Mouse (Mus musculus): ENCODE measurements around the gene Cyb5b.
"Not testable (repeated sequence)": the region's sequence is repeated elsewhere in the genome, so short reads cannot be mapped to it uniquely, and the experiment has no call there.

Cyb5b gene

DNA sequence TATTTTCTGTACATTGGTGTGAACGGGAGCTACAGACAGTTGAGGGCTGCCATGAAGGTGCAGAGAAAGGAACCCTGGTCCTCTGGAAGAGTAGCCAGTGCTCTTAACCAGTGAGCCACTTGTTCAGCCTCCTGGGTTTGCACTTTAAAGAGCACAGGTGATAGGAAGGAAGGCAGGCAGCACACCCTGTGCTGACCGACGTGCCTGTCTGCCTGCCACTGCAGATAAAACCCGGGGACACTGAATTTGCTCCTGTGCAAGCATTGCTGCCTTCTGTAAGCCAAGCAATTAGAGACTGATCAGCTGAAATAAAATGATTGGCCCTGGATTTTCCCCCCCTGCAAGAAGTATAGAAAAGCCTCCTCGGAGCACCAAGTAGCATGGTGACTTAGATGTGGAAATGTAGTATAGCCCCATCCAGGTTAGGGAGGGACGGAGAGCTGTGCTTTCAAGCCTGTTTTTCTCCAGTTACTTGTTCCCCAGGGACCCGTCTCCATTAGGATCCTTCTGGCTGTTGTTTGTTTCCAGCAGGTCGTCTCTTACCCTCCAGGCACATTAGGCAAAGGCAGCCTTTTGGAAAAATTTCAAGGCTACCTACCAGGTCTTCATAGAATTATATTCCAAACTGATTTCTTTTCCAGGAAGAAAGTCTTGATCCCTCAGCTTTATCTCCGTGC is 22.7 kb downstream of the Cyb5b start:
- no peak for DNase-seq (ENCODE audit: low read depth, low spot score)

DNA sequence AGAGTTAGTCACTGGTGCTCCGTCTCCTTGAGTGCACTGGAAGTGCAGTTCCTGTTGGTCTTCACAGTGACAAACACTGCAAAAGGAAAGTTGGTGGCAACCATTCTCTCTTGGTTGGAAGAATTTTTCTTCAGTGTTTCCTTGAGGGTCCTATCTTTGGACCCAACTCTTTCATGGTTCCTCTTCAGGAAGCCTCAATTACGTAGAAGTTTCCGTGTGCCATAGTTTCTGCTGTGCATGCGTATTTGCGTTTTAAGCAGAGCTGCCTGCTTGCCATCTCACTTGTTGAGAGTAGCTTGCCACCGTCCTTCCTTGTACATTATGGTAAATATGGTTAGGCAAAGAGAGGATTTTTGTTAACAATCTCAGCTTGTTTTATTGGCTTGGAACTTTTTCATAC is 30.7 kb downstream of the Cyb5b start:
- no peak for DNase-seq (ENCODE audit: low read depth, low spot score)

DNA sequence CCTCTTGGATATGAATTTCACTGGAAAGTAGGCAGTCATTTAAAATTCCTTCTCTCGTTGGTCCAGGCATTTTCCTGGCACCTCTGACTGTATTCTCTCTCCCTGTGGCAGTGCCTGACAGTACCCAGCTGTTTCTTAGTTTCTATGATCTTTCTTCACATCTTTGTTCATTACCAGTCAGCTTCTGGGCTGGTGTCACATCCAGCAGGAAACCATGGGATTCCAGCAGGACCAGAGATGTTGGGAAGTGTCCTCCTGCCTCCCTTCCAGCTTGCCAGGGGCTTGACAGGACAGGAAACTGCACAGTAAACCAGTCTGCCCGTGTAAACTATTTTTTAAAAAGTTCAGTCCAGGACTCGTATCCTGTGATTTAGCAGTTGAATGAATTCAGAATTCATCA is 34.6 kb downstream of the Cyb5b start:
- DNase-seq (ENCODE audit: low read depth, low spot score) = no peak

DNA sequence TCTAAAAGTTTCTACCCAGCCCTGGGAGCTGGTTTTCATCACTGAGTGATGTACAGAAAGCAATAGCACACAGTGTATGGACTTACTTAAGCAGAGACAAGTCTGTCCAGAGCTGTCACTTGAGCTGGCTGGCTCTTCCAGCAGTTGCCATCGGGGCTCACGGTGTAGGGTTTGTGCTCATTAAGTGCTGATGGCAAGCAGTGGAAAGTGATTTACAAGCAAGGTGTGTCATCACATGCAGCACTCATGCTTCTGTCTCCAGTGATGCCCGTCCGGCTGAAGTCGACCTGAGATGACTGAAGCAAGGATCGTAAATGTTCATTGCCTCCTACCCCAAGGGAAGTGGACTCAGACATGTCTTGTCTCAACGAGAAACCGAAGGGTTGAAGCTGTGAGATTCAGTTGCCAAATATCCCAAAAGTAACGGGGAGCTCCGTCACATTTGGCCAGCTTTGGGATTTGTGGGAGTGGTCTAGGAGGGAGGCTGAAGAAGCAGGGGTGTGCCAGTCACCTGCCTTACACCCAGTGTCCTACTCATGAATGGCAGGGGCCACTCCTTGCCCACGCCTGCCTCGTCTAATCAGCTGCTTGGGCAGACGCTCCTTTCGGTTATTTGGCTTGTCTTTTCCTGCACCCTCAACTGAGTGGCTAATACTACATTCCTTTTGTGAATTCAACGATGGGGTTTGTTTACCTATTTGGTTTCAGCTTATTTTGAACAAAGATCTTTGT is 36.4 kb downstream of the Cyb5b start:
- DNase-seq (ENCODE audit: low read depth, low spot score) = no peak

DNA sequence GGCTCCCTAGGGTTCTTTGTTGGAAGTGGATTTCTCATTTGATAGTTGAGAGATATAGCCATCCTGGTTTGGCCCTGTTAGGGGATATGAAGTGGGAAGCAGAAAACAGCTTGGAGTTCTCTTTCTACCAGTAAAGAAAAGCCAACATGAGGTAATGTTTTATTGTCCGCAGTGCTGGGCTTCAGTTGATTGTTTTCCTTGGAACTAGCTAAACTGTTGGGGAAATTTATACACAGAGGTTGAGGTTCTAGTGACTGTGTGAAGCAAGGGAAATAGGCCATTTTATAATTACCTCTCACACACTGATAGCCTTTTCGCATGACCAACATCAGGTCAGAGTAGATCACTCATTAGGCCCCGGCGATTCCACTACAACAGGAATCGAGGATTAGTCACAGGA is 37.2 kb downstream of the Cyb5b start:
- no peak for DNase-seq (ENCODE audit: low read depth, low spot score)

DNA sequence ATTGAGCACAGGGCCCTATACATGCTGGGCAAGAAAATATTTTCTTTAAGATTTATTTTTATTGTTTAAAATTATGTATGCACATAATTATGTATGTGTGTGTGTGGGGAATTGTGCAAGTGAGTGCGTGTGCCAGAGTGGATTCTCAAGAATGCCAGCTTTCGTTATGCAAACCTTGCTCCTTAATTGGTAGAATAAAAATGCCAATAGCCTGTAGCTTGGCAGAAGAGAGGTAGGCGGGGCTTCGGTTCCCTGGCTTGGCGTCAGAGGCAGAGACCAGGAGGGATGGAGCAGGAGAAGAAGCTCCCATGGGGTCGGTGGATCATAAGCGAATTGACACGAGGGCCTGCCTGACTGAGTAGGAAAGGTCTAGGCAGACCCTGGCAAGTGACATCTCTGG is 42.2 kb downstream of the Cyb5b start:
- DNase-seq (ENCODE audit: low read depth, low spot score) = no peak

DNA sequence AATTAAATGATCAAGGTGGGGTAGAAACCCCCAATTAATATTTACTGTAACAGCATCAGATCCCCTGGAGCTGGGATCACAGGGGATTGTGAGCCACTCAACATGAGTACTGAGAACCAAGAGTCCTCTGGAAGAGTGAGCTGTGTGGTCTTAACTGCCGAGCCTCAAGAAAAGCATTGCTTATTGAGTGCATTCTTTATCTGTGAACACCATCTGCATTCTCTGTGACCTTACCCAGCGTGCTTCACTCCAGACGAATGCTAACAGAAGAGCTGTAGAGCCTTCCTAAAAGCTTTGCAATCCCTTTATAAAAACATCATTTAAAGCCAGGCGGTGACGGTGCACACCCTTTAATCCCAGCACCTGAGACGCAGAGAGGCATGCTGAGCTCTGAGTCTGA is 42.9 kb downstream of the Cyb5b start:
- DNase-seq (ENCODE audit: low read depth, low spot score) = no peak

DNA sequence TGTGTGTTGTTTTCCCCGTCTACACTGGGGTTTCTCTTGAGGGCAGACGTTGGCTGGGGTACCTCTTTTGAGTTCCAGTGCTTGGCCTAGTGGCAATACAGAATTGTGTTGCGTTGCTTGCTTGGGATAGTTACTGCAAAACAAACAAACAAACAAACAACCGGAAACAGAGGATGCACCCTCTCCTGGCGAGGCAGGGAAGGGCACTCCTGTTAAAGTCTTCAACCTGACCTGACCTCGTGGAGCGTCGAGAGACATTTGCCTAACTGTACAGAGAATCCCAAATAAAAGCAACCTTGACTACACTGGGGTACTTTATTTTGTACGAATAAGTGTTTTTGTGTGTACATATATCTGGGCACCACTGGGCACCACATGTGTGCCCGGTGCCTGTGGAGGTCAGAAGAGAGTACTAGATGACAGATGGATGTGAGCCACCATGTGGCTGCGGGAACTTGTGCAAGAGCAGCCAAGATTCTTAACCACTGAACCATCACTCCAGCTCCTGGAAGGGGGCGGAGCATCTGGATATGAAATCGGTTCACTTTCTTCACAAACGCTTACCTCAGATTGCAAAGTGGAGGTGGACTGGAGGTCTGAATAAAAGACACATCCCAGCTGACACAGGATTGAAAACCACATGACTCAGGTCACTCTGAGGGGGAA is 44.5 kb downstream of the Cyb5b start:
- no peak for DNase-seq (ENCODE audit: low read depth, low spot score)

DNA sequence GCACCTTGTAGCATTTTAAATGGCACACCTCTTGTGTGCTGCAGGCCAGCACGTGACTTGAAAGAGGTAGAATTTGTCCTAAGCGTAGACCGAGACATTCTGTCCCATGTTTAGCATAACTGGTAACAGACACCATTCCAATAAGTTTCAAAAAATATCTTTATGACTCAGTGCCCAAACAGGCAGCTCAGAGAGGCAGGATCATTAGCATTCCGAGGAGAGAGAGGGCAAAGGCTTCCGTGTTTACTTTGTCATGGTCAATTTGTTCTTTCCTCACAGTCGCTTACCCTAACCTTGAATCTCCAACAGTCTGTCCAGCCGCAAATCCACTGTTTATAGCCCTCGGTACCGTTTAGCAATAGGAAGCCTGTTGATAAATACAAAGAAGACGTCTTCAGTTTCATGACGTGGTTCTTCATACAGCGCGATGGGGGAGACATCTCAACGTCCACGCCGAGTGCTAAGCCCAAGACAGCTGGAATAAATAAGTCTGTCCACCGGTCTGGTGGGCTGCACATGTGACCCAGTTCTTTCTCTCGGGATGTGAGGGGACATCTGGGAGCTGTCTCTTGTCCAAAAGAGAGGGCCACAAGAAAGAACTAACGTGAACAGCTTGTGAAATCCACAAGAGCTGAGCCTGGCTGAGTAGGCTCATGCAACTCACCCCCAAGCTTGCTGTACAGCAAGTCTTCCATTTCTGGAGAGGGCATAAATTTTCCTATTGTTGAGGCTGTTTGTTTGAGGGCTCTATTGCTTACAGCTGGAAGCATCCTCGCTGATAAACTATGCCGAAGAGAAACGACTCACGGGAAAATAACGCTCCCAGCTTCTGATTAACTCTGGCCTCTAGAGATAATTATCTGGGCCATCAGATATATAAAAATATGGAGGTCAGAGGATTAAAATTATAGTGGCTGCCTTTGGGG is 47.7 kb downstream of the Cyb5b start:
- DNase-seq (ENCODE audit: low read depth, low spot score) = no peak

DNA sequence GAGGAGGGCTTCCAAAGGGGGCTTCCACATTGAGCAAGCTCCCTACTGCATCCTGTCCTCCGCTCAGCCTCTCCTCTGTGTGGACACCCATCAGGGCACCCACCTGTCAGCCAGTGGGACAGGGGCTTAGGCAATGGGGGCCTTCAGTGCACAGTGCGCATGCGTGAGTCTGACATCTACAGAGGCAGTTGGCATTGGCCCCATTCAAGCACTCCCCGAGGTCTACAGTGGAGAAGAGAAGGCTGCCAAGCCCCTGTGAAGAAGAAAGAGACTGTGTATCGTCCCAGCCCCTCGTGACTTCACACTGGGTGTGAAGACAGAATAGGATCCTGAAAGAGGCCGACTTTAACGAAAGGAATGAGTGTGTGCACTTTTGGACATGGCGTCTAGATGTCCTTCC is 54.7 kb downstream of the Cyb5b start:
- no peak for DNase-seq (ENCODE audit: low read depth, low spot score)

DNA sequence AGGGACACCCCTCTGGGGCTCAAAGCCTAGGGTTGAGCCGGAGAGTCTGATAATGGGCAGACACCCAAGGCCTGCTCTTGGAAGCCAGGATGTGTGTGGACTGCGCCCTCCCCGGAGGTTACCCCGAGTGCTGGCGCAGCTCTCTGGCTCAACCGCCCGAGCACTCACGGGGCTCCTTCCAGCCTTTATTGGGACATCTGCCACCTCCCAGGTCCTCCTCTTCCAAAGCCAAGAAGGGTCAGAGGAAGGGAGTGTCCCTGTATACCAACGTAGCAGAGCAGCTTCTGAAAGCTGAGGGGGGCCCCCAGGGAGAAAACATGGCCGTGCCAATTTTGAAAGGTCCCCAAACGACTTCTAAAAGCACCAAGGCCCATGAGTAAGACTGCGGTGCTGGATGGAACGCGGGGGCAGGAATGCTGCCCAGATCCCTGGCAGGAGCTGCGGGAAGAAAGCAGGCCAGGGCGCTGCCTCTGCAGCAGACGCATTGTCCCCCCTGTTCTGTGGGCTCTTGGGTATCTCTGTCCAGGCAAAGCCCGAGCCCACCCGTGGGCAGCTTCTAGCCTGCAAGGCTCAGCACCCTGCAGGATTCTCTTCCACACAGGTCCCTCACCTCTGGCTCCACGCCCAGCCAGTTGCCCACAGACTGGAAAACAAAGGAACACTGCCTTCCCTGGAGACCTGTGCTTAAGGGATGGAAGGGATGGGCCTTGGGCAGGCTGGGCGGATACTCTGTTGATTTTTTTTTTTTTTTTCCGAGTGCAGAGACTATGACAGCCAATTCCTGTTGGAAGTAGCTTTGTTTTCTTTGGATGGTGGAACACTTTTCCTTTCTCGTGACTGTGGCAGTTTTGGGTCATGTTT is 55.5 kb downstream of the Cyb5b start:
- no peak for DNase-seq (ENCODE audit: low read depth, low spot score)

DNA sequence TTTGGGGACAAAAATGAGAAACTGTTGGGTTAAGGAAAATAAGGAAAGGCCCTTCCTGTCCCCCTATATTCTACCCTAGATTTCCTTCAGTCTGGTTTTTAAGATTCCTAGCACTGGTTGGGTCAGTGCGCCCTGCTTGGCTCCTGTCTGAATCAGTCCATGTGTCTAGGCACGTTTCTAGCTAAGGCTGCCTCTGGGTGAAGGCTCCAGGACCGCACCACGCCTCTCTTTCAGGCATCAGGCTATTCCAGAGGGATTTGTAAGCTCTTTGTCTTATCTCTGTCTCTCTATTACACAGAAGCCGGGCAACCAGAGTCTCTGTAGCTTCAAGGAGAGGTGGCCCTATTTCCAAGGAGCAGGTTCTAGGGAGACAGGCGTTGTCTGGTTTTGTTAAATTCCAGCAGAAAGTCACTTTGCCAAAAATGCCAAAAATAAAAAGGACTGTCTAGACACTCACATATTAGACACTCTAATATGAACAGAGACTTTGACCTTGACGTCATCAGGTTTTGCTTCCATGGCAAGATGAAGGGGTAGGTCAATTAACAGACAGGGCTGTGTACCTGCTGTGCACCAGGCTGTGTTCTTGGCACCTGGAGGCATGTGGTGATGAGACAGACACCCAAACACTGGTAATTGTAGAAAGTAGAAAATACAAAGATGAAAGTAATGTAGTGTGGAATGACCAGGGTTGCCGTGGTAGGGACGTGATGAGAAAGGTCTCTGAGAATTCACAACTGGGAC is 56.5 kb downstream of the Cyb5b start:
- no peak for DNase-seq (ENCODE audit: low read depth, low spot score)

DNA sequence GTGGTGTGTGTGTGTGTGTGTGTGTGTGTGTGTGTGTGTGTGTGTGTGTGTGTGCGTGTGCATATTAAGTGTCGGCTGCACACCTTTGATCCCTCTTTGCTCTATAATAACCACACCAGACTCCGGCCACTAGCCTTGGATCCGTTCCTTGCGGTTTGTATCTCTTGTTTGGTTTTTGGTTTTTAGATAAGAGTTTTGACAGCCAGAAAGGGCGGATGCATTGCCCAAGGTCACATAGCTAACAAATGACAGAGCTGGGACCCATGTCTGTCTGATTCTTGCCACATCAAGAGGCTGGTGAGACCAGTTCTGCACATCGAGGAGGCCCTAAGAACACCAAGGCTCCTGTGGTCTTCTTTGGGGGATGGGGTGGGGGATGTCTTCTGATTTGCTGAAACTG is 58.7 kb downstream of the Cyb5b start:
- no peak for DNase-seq (ENCODE audit: low read depth, low spot score)

DNA sequence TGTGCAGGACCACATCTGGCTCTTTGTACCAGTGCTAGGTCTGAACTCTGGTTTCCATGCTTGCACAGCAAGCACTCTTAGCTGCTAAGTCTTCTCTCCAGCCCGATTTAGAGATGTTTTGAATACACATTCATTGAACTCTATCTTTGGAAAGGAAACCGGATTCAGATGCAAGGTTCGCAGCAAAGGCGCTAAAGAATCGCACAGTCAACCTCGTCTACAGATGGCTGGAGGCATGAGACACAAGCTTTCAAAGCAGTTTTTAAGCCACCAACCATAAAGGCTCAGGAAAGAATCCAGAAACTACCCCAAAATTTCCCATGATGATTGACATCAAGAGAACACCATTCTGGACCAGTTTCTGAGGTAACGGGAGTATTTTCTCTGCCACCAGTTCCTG is 61.6 kb downstream of the Cyb5b start:
- no peak for DNase-seq (ENCODE audit: low read depth, low spot score)

DNA sequence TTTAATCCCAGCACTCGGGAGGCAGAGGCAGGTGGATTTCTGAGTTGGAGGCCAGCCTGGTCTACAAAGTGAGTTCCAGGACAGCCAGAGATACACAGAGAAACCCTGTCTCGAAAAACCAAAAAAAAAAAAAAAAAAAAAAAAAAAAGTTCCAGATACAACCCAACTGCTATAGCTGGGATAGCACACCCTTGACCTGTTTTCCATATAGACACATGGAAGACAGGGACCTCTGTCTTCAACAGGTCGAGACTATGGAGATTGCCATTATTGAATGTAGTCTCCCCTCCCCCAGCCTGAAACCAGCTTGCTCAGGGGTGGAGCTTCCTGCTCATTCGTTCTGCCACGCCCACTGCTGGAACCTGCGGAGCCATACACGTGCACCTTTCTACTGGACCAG is 66.8 kb downstream of the Cyb5b start:
- DNase-seq (ENCODE audit: low read depth, low spot score) = not testable (repeated sequence)

DNA sequence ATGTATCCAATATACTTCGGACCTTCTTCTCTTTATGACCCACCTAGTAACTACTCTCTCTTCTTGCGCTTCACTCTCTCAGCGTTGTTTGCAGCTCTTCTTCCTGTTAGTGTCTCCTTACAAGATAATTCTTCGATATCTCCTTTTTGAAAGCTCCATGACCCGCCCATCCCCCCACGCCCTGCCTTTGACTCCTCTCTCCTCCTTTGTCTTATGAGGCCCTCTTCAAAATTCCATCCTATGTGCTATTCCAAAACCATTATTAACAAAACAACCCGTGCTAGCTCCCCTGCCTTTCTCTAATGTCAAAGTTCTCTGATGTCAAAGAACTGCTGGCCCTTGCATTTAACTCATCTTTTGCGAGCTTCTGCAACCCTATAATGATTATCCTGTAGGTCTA is 67.7 kb downstream of the Cyb5b start:
- DNase-seq (ENCODE audit: low read depth, low spot score) = no peak

DNA sequence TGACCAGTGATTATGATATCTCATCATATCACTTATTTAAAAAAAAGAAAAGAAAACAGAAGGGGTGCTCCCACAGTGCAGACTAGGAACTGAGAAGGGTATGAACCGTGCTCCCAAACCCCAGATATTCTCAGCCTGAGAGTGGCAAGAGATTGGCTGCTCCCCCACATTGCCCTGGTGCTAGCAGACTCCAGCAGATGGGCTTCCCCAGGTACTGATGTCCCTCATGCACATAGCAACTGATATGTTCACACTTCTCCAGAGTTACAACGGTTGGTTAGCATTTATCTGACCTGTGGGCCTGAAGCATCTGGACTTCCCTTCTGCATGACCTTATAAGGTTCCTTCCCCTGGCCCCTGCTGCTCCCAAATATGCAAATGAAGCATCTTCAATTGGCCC is 68.6 kb downstream of the Cyb5b start:
- no peak for DNase-seq (ENCODE audit: low read depth, low spot score)

DNA sequence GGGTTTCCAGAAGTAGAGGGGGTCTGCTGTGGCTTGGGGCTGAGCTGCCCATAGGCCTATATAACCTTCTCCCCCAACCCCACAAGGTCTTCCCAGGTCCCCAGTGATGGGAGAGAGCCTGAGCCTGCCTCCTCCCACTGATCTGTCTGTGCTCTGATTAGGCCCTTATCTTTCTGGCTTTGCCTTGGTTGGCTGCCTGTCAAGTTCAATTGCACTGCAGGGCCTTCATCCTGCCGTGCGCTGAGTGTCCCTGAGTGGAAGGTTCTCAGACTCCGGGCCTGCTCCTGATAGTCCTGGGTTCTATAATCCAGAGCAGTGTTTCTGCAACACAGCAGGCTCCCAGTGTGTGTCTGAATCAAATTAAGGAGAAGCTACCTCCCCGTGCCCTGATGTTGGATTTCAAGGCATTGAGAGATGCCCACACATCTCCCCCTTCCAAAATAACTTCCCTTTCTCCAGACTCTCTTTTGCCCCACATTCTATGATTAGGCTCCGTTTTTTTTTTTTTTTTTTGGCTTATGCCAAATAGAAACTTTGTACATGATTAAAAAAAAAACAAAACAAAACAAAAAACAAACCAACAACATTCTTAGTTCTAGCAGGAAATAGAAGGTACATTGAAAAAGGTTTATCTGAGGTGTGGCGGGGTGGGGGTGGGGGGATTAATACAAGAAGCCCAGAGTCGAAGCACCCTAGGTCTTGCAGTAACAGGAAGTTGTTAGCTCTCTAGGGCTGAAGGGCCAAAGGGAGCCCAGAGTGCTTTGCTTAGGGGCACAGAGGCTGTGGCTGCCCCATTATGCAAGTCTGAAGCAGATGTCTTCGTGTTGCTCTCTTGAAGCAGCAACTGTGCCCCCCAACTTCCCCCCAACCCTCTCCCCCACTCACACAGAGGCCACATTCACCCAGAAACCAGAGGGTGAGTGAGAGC is 71.7 kb downstream of the Cyb5b start:
- DNase-seq (ENCODE audit: low read depth, low spot score) = no peak

DNA sequence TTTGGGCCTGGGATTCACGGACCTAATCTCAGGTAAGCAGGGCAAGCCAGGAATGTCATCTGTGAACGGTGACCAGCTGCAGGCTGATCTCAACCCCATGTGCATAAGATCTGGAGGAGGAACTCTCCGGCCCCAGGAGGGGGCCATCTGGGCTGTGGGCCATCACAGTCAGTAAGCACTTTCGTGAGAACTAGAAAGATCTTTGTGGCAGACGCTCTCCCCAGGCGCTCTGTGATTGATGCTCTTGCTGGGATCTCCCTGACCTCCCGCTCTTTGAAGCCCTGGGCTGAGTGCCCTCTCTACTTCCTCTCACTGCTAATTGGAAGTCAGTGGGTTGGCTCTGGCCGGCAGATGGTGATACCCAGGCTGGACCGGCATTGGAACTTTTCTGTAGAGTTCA is 75.7 kb downstream of the Cyb5b start:
- DNase-seq (ENCODE audit: low read depth, low spot score) = no peak

All from retina, postnatal 7 days (tissue).